Mouse (Mus musculus): ENCODE measurements around the gene Kmt2e. TPM values are rescaled to one million over a fixed set of nuclear protein-coding genes. Genes with fewer than 3 reads are reported as not detected.

Gene Kmt2e
- polyA plus RNA-seq, 1 experiment from 2014 or later: 34.3 TPM

DNA sequence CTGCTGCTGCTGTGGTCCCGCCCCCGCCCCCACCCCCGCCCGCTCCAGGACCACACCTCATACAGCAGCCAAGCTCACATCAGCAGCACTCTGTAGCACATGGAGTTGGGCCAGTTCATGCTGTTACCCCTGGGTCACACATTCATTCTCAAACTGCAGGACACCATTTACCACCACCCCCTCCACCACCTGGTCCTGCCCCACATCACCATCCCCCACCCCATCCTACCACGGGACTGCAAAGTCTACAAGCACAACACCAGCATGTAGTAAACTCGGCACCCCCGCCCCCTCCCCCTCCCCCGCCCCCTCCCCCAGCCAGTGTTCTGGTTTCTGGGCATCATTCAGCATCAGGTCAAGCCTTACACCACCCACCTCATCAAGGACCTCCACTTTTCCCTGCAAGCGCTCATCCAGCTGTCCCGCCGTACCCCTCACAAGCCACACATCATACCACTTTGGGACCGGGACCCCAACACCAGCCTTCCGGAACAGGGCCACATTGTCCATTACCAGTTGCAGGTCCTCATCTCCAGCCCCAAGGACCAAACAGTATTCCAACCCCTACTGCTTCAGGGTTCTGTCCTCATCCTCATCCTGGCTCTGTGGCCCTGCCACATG is 68.2 kb downstream of the Kmt2e start:
- ATAC-seq (ENCODE audit: insufficient read depth): no peak
- Histone ChIP-seq H3K9ac (no peak overlapping the region), H3K4me2 (no peak overlapping the region), H3K4me1 (replicated peaks) (no peaks in the 10 kb centered on the region), H3K9me3 (replicated peaks) (no peaks in the 10 kb centered on the region), H3K36me3 (replicated peaks) (peaks cover 62% of the 10 kb centered on the region), H3K4me3 (replicated peaks) (no peak overlapping the region), H3K27me3 (no peaks in the 10 kb centered on the region), H3K27ac (replicated peaks) (no peak overlapping the region)
- WGBS (ENCODE audit: insufficient replicate concordance): 85% methylated on average over 12 of the region's 13 CpGs

DNA sequence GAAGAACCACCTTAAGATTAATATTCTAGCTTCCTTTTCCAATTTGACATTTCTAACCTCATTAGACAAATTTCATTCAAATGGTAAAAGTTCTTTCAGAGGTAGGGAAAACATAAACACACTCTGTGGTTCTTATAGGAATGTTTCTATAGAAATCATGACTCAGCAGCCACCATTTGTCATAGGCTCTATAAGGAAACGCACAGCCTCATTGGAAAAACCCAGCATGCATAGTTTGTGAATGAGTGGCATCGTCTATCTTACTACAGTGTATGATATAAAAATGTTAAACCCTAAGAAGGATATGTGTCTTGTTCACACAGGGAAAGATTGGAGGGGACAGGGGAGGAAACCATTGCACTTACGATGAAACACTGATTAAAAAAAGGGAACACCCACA is 71.3 kb downstream of the Kmt2e start:
- peaks cover 37% of the 10 kb centered on the region for H3K36me3 ChIP-seq (replicated peaks)

DNA sequence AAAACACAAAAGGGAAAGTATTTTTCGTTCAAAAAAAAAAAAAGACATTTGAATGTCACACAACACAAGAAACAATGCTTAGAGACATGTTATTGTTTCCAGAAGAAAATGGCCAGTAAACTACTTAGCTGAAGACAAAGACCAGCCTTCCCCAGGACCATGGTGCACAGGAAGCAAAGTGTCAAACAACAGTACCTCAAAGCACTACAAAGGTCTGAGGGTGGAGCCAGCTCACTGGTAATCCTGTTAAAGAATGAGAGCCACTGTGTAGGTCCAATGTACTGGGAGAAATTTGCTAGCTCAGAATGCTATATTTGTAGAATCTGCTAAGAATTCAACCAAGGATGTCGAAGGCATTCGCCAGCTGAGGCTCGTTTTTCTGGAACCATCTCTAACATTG is 73.0 kb downstream of the Kmt2e start:
- H3K4me2 ChIP-seq: no peak overlapping the region
- WGBS (ENCODE audit: insufficient replicate concordance): 68% methylated on average over 4 of the region's 4 CpGs
- no peak for ATAC-seq (ENCODE audit: insufficient read depth)
- no peaks in the 10 kb centered on the region for H3K27me3 ChIP-seq
- H3K4me3 ChIP-seq (replicated peaks): no peak overlapping the region
- no peaks in the 10 kb centered on the region for H3K4me1 ChIP-seq (replicated peaks)
- H3K9me3 ChIP-seq (replicated peaks): no peaks in the 10 kb centered on the region
- peaks cover 21% of the 10 kb centered on the region for H3K36me3 ChIP-seq (replicated peaks)
- no peak overlapping the region for H3K27ac ChIP-seq (replicated peaks)
- H3K9ac ChIP-seq: no peak overlapping the region

More for the DNA sequence above, 71.3 kb downstream of the Kmt2e start:
- Histone ChIP-seq H3K9me3 (replicated peaks) (no peaks in the 10 kb centered on the region), H3K9ac (no peak overlapping the region), H3K4me3 (replicated peaks) (no peak overlapping the region), H3K4me1 (replicated peaks) (no peaks in the 10 kb centered on the region), H3K27me3 (no peaks in the 10 kb centered on the region), H3K4me2 (no peak overlapping the region), H3K27ac (replicated peaks) (no peak overlapping the region)
- 74% methylated on average over 3 of the region's 3 CpGs for WGBS (ENCODE audit: insufficient replicate concordance)
- ATAC-seq (ENCODE audit: insufficient read depth): no peak

DNA sequence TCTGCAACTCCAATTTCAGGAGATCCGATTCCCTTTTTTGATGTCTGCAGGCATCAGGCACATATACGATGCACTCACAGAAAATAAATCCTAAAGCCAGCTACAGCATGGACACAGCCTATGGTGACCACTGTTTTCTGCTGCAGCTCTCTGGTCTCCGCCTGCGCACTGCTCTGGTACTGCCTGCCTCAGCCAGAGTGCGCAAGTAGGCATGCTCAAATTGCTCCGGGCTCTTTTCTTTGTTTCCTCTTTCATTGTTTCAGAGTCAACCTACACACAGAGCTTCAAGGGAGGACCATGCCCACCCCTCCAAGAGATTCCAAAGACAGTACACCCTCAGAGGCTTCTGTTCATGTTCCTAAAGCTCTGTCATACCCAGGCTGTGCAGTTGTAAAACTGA is 74.4 kb downstream of the Kmt2e start:
- ATAC-seq (ENCODE audit: insufficient read depth): no peak
- no peak overlapping the region for H3K9ac ChIP-seq
- H3K27me3 ChIP-seq: no peaks in the 10 kb centered on the region
- 83% methylated on average over 6 of the region's 6 CpGs for WGBS (ENCODE audit: insufficient replicate concordance)
- H3K4me2 ChIP-seq: no peak overlapping the region
- H3K4me1 ChIP-seq (replicated peaks): no peaks in the 10 kb centered on the region
- H3K9me3 ChIP-seq (replicated peaks): no peaks in the 10 kb centered on the region
- H3K4me3 ChIP-seq (replicated peaks): no peak overlapping the region
- no peak overlapping the region for H3K27ac ChIP-seq (replicated peaks)
- peaks cover 14% of the 10 kb centered on the region for H3K36me3 ChIP-seq (replicated peaks)

DNA sequence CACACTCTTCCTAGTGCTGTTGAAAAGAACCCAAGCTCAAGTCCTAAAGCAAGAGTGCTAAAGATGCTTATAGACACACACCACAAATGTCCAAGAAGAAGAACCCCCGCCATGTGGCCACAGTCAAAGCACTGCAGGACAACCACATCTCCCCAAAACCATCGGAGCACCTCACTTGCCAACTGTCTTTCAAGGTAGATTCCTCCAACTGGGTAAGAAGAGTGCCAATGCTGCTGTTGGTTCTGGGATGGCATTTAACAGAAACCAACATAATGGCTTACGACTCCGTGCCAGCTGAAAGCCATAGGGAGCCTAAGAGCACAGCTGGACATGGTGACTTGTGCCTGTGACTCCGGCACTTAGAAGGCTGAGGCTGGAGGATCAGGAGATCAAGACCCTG is 77.2 kb downstream of the Kmt2e start:
- 72% methylated on average over 5 of the region's 5 CpGs for WGBS (ENCODE audit: insufficient replicate concordance)
- Histone ChIP-seq H3K27ac (replicated peaks) (no peak overlapping the region), H3K9me3 (replicated peaks) (no peaks in the 10 kb centered on the region), H3K9ac (no peak overlapping the region), H3K4me3 (replicated peaks) (no peak overlapping the region), H3K36me3 (replicated peaks) (peaks cover 5% of the 10 kb centered on the region; the same call in 1 of the 2 replicates), H3K4me1 (replicated peaks) (no peaks in the 10 kb centered on the region), H3K27me3 (no peaks in the 10 kb centered on the region), H3K4me2 (no peak overlapping the region)
- ATAC-seq (ENCODE audit: insufficient read depth): no peak

DNA sequence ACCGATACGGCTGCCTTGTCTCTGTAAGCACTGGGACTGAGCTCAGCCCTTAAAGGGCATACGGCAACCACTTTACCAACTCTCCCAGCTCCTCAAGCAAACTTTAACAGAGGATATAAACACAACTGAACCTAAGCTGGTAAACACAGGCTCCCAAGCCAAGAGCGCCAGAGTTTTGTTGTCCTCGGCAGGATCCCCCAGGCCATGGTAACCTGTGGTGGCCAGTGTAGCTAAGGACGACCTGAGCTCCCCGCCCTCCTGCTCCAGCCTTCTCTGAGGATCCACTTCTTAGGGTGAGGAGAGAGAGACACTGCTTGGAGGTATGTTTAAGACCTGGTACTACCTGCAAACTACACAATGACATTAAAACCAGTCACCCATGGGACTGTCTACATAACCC is 78.3 kb downstream of the Kmt2e start:
- no peak for ATAC-seq (ENCODE audit: insufficient read depth)
- Histone ChIP-seq H3K9me3 (replicated peaks) (no peaks in the 10 kb centered on the region), H3K36me3 (replicated peaks) (peaks cover 5% of the 10 kb centered on the region; the same call in 1 of the 2 replicates), H3K9ac (no peak overlapping the region), H3K4me1 (replicated peaks) (no peaks in the 10 kb centered on the region), H3K27ac (replicated peaks) (no peak overlapping the region), H3K27me3 (no peaks in the 10 kb centered on the region), H3K4me2 (no peak overlapping the region), H3K4me3 (replicated peaks) (no peak overlapping the region)
- 90% methylated on average over 7 of the region's 7 CpGs for WGBS (ENCODE audit: insufficient replicate concordance)

DNA sequence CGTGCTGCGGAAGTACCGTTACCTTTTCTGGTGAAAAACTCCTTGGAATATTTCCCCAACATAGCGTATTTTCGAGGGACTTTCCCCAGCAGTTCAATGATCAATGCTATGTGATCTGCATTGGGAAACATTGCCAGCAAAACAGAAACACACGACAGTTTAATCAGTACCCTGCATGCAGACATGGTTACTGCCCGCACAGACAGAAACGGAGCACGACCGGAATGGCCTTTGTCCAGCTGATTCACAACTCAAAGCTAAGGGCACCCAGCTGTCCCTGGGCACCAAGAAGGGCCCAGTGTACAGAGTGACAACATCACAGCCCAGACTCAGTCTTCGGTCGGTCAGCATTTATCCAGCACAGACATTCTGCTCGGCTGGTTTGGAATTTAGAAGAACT is 79.2 kb downstream of the Kmt2e start:
- Histone ChIP-seq H3K4me2 (no peak overlapping the region), H3K9ac (no peak overlapping the region), H3K27me3 (no peaks in the 10 kb centered on the region), H3K27ac (replicated peaks) (no peak overlapping the region), H3K4me3 (replicated peaks) (no peak overlapping the region), H3K36me3 (replicated peaks) (peaks cover 5% of the 10 kb centered on the region), H3K4me1 (replicated peaks) (no peaks in the 10 kb centered on the region), H3K9me3 (replicated peaks) (no peaks in the 10 kb centered on the region)
- WGBS (ENCODE audit: insufficient replicate concordance): 84% methylated on average over 13 of the region's 13 CpGs
- no peak for ATAC-seq (ENCODE audit: insufficient read depth)

DNA sequence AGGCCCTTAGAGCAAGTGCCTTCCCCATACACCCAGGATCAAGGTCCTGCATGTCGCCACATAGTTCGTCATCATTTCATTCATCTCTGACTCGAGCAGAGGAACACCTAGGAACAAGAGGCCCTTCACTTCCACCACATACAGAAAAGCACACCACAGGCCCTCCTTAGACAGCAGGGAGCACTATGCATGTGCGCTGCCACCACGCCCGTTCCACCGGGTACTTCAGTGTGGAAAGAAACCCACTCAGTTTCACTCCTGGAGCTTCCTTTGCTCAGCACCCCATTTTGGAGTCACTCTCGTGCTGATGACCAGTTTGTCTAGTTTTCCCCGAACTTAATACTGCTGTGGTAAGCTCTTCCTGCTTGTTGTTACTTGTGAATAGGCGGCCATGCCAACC is 80.8 kb downstream of the Kmt2e start:
- no peaks in the 10 kb centered on the region for H3K9me3 ChIP-seq (replicated peaks)
- no peak for ATAC-seq (ENCODE audit: insufficient read depth)

DNA sequence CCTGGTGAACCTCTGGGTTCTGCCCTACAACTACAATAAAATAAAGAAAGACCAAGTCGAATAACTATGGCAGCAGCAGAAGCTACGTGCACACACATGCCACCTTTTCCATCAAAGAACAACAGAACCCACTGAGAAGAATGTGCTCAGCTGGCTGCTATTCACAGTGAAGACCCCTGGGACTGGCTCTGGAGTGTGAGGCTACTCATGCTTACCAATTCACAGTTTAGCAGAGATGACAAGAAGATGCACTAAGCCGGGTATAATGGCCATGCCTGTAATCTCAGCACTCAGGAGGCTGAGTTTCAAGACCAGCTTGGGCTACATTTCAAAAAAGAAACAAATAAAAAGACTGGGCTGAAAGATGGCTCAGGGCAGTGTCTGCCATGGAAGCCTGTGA is 82.7 kb downstream of the Kmt2e start:
- WGBS (ENCODE audit: insufficient replicate concordance): 80% methylated on average over 3 of the region's 3 CpGs
- Histone ChIP-seq H3K36me3 (replicated peaks) (peaks cover 5% of the 10 kb centered on the region), H3K27me3 (no peaks in the 10 kb centered on the region), H3K4me3 (replicated peaks) (no peak overlapping the region), H3K9ac (no peak overlapping the region), H3K4me2 (no peak overlapping the region), H3K27ac (replicated peaks) (no peak overlapping the region), H3K9me3 (replicated peaks) (no peaks in the 10 kb centered on the region), H3K4me1 (replicated peaks) (no peaks in the 10 kb centered on the region)
- ATAC-seq (ENCODE audit: insufficient read depth): no peak

More for the DNA sequence above, 80.8 kb downstream of the Kmt2e start:
- Histone ChIP-seq H3K27me3 (no peaks in the 10 kb centered on the region), H3K36me3 (replicated peaks) (peaks cover 5% of the 10 kb centered on the region), H3K27ac (replicated peaks) (no peak overlapping the region), H3K9ac (no peak overlapping the region), H3K4me2 (no peak overlapping the region), H3K4me3 (replicated peaks) (no peak overlapping the region), H3K4me1 (replicated peaks) (no peaks in the 10 kb centered on the region)
- 79% methylated on average over 10 of the region's 10 CpGs for WGBS (ENCODE audit: insufficient replicate concordance)

DNA sequence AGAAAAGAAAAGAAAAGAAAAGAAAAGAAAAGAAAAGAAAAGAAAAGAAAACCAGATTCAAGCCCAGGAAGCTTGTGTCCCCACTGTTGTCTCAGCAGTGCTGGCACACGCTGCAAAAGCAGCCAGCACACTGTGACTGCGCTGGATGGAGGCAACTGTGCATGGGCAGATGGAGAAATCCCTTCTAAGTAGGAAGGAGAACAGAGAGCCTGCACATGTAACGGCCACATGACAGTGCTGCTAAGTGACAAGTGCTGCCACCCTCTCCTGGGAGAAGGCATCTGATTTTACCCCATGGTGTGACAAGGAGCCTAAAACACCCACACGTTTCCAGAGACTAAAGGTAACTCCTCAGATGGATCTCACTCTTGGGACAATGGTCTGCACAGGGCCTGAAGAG is 83.6 kb downstream of the Kmt2e start:
- ATAC-seq (ENCODE audit: insufficient read depth): no peak
- H3K4me2 ChIP-seq: no peak overlapping the region
- peaks cover 5% of the 10 kb centered on the region for H3K36me3 ChIP-seq (replicated peaks)
- 73% methylated on average over 4 of the region's 4 CpGs for WGBS (ENCODE audit: insufficient replicate concordance)
- no peaks in the 10 kb centered on the region for H3K4me1 ChIP-seq (replicated peaks)
- H3K9ac ChIP-seq: no peak overlapping the region
- H3K27me3 ChIP-seq: no peaks in the 10 kb centered on the region
- no peaks in the 10 kb centered on the region for H3K9me3 ChIP-seq (replicated peaks)
- no peak overlapping the region for H3K4me3 ChIP-seq (replicated peaks)
- no peak overlapping the region for H3K27ac ChIP-seq (replicated peaks)

DNA sequence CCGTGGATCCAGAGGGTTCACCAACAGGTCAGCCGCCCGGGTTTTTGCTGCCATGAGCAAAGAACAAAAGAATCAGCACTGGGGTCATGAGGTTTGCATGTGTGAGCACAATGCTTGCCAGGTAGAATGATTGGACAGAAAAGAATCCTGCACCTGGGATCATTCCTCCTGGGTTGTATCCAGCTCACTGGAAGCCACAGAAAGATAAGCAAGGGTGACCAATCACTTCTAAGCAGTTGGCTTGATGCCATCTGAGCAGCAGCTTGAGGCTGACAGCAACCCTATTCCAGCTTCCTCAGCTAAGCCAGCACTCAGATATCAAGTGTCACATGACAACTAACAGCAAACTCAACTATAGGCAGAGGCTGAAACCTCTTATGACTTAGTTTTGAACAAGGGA is 84.4 kb downstream of the Kmt2e start:
- Histone ChIP-seq H3K9ac (no peak overlapping the region), H3K4me3 (replicated peaks) (no peak overlapping the region), H3K27me3 (no peaks in the 10 kb centered on the region), H3K4me1 (replicated peaks) (no peaks in the 10 kb centered on the region), H3K36me3 (replicated peaks) (peaks cover 2% of the 10 kb centered on the region), H3K27ac (replicated peaks) (no peak overlapping the region), H3K9me3 (replicated peaks) (no peaks in the 10 kb centered on the region), H3K4me2 (no peak overlapping the region)
- ATAC-seq (ENCODE audit: insufficient read depth): no peak
- WGBS (ENCODE audit: insufficient replicate concordance): 70% methylated on average over 3 of the region's 3 CpGs

DNA sequence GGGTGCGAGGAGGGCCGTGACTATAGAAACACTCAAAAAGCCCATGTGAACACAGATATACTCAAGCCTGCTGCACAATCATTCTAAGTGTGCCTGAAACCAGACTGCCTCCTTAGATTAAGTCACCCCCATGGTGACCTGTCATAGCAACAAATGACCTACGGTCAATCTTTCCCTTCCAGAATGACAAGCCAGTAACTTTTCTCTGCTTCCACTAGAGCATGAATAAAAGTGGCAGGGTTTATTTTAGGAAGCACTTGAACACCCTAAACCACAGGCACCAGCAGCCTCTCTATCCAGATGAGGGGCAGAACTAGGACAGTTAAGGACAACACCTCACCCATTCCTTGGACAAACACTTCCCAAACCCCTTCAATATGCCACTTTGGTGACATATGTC is 85.4 kb downstream of the Kmt2e start:
- ATAC-seq (ENCODE audit: insufficient read depth): no peak
- H3K27ac ChIP-seq (replicated peaks): no peak overlapping the region
- H3K9me3 ChIP-seq (replicated peaks): no peaks in the 10 kb centered on the region
- H3K4me1 ChIP-seq (replicated peaks): no peaks in the 10 kb centered on the region
- H3K4me2 ChIP-seq: no peak overlapping the region
- H3K36me3 ChIP-seq (replicated peaks): peaks cover 7% of the 10 kb centered on the region
- 86% methylated on average over 3 of the region's 3 CpGs for WGBS (ENCODE audit: insufficient replicate concordance)
- no peak overlapping the region for H3K9ac ChIP-seq
- H3K27me3 ChIP-seq: no peaks in the 10 kb centered on the region
- no peak overlapping the region for H3K4me3 ChIP-seq (replicated peaks)
